Mouse (Mus musculus) ES-Bruce4 (cell line): ENCODE data around the gene E130114P18Rik. TPM values are rescaled to one million over a fixed set of nuclear protein-coding genes. Genes with fewer than 3 reads are reported as not detected.

Experiments used
- H3K27ac ChIP-seq: 2 replicates; pipeline ENCODE4 v1.5.1; 2012; ENCODE audit warnings: low read length, inconsistent platforms; ENCODE audit not compliant: insufficient read depth
- H3K27me3 ChIP-seq: 2 replicates; pipeline ENCODE4 v1.6.1; 2012; ENCODE audit warnings: mild to moderate bottlenecking, low read length, inconsistent platforms; ENCODE audit not compliant: control insufficient read depth, poor library complexity, insufficient read depth, severe bottlenecking
- H3K36me3 ChIP-seq: 2 replicates; pipeline ENCODE4 v1.6.1; 2012; ENCODE audit warnings: inconsistent platforms, mild to moderate bottlenecking, low read length, moderate library complexity; ENCODE audit not compliant: control insufficient read depth, poor library complexity, insufficient read depth, severe bottlenecking
- H3K4me1 ChIP-seq: one replicate; pipeline ENCODE4 v1.8.1; 2011; ENCODE audit warnings: low read length; ENCODE audit not compliant: control insufficient read depth, insufficient read depth
- H3K4me3 ChIP-seq: 2 replicates; pipeline ENCODE4 v1.5.1; 2011; ENCODE audit warnings: low read depth, mild to moderate bottlenecking, low read length
- H3K9ac ChIP-seq: 2 replicates; pipeline ENCODE4 v1.6.1; 2012; ENCODE audit warnings: low read depth, mild to moderate bottlenecking, inconsistent platforms; ENCODE audit not compliant: poor library complexity, severe bottlenecking
- H3K9me3 ChIP-seq: replicated peaks from 2 replicates; pipeline ENCODE4 v1.6.1; 2012; ENCODE audit warnings: mild to moderate bottlenecking, low read length, inconsistent platforms; ENCODE audit not compliant: control insufficient read depth, poor library complexity, insufficient read depth, severe bottlenecking
- CTCF ChIP-seq: IDR thresholded peaks from one replicate; pipeline ENCODE4 v1.8.1; 2011; ENCODE audit warnings: low read depth, low read length
- EP300 ChIP-seq: IDR thresholded peaks from 2 replicates; pipeline ENCODE4 v1.6.1; 2011; ENCODE audit warnings: low read depth, low read length; ENCODE audit not compliant: insufficient read depth
- POLR2A ChIP-seq: IDR thresholded peaks from one replicate; pipeline ENCODE4 v1.8.1; 2011; ENCODE audit warnings: low read length; ENCODE audit not compliant: insufficient read depth
- polyA plus RNA-seq: library from polyadenylated mRNA; stranded (reverse); fragments of >200 nt; gene quantifications from 2 replicates; pipeline ENCODE4 v1.2.4, GENCODE M21; 2011; ENCODE audit warnings: low read depth; ENCODE audit not compliant: missing spikeins, insufficient read depth, insufficient read length

E130114P18Rik gene
- polyA plus RNA-seq, 1 experiment, result not detected

GRCm38 (mm10) chr4:97757207-97757977 is 20.5 kb downstream of the E130114P18Rik start:
- Histone ChIP-seq H3K4me1 (no peaks in the 10 kb centered on the region), H3K4me3 (peak overlapping the region; percentile 48), H3K27me3 (peaks cover 17% of the 10 kb centered on the region), H3K27ac (no peak overlapping the region), H3K36me3 (no peaks in the 10 kb centered on the region), H3K9me3 (peaks cover 4% of the 10 kb centered on the region), H3K9ac (no peak overlapping the region)
- TF ChIP-seq POLR2A, result no peak
- no peak for TF ChIP-seq EP300
- TF ChIP-seq CTCF, result no peak

GRCm38 (mm10) chr4:97754241-97754640 is 23.6 kb downstream of the E130114P18Rik start:
- peaks cover 4% of the 10 kb centered on the region for H3K9me3 ChIP-seq
- H3K36me3 ChIP-seq, result no peaks in the 10 kb centered on the region
- peaks cover 19% of the 10 kb centered on the region for H3K27me3 ChIP-seq
- H3K9ac ChIP-seq, result no peak overlapping the region
- H3K27ac ChIP-seq, result no peak overlapping the region
- TF ChIP-seq POLR2A, result no peak
- TF ChIP-seq CTCF, result no peak
- TF ChIP-seq EP300, result no peak
- H3K4me1 ChIP-seq, result no peaks in the 10 kb centered on the region
- no peak overlapping the region for H3K4me3 ChIP-seq

GRCm38 (mm10) chr4:97753521-97753920 is 24.4 kb downstream of the E130114P18Rik start:
- Histone ChIP-seq H3K9me3 (no peaks in the 10 kb centered on the region), H3K4me1 (no peaks in the 10 kb centered on the region), H3K36me3 (no peaks in the 10 kb centered on the region), H3K27ac (no peak overlapping the region), H3K27me3 (peaks cover 18% of the 10 kb centered on the region), H3K9ac (no peak overlapping the region), H3K4me3 (no peak overlapping the region)
- TF ChIP-seq EP300, result no peak
- no peak for TF ChIP-seq CTCF
- no peak for TF ChIP-seq POLR2A

GRCm38 (mm10) chr4:97752276-97753010 is 25.4 kb downstream of the E130114P18Rik start:
- Histone ChIP-seq H3K4me1 (no peaks in the 10 kb centered on the region), H3K9me3 (no peaks in the 10 kb centered on the region), H3K36me3 (no peaks in the 10 kb centered on the region), H3K27ac (no peak overlapping the region), H3K9ac (no peak overlapping the region), H3K4me3 (no peak overlapping the region), H3K27me3 (peaks cover 15% of the 10 kb centered on the region)
- TF ChIP-seq CTCF, result no peak
- no peak for TF ChIP-seq POLR2A
- TF ChIP-seq EP300, result no peak

GRCm38 (mm10) chr4:97751483-97752251 is 26.2 kb downstream of the E130114P18Rik start:
- Histone ChIP-seq H3K4me3 (peak overlapping the region; percentile 39), H3K9ac (no peak overlapping the region; the same call in 1 of the 2 replicates), H3K27ac (no peak overlapping the region), H3K4me1 (no peaks in the 10 kb centered on the region), H3K9me3 (no peaks in the 10 kb centered on the region), H3K27me3 (peaks cover 15% of the 10 kb centered on the region), H3K36me3 (no peaks in the 10 kb centered on the region)
- TF ChIP-seq POLR2A, result no peak
